ENCODE assay signal across 14 mouse cellular contexts in genomic region chr4:148357221-148357621, GRCm38 (mm10).
DNase-seq lines count a peak whose midpoint lies in the region; ATAC-seq and TF ChIP-seq lines count a peak whose summit lies in the region.
"Had no signal": no experiment of that assay in that cellular context is flagged by ENCODE, and none has a peak within 500 bp of the region (broad histone marks: within the 10 kb centered on the region; RNA-seq: fewer than 3 reads in every experiment).

No protein-coding gene starts in this region.

- H3K4me3 ChIP-seq in forebrain, postnatal 0 days (ENCODE audit: low read depth, low read length) = no peak overlapping the region
- H3K4me3 ChIP-seq in forebrain, embryonic 14.5 days (ENCODE audit: low read depth, low read length) = no peak overlapping the region
- no peak overlapping the region for H3K4me3 ChIP-seq in midbrain, embryonic 16.5 days (ENCODE audit: low read depth, low read length)
- H3K4me3 ChIP-seq: embryonic facial prominence, embryonic 15.5 days; kidney, embryonic 15.5 days; neural tube, embryonic 12.5 days had no signal

- TF ChIP-seq CTCF in forebrain, postnatal 0 days (IDR thresholded peaks at IDR 0.05; ENCODE audit: low read depth) = no peak

- peak overlapping the region; percentile 50; the same call in 1 of the 2 replicates for H3K27ac ChIP-seq in forebrain, postnatal 0 days (ENCODE audit: low read depth, low read length)
- H3K27ac ChIP-seq in forebrain, embryonic 14.5 days (ENCODE audit: low read depth, low read length) = no peak overlapping the region
- H3K27ac ChIP-seq in midbrain, embryonic 16.5 days (ENCODE audit: low read length) = peak overlapping the region; percentile 2
- H3K27ac ChIP-seq: embryonic facial prominence, embryonic 15.5 days; kidney, embryonic 15.5 days; liver, embryonic 14.5 days; neural tube, embryonic 12.5 days had no signal

- H3K36me3 ChIP-seq in forebrain, postnatal 0 days (ENCODE audit: insufficient read depth) = no peaks in the 10 kb centered on the region
- no peaks in the 10 kb centered on the region for H3K36me3 ChIP-seq in forebrain, embryonic 14.5 days (ENCODE audit: control insufficient read depth, insufficient read depth, low read length)
- no peaks in the 10 kb centered on the region for H3K36me3 ChIP-seq in midbrain, embryonic 16.5 days (ENCODE audit: control insufficient read depth, insufficient read depth, low read length)
- H3K36me3 ChIP-seq: embryonic facial prominence, embryonic 15.5 days; G1E; kidney, embryonic 15.5 days; neural tube, embryonic 12.5 days had no signal

- H3K4me2 ChIP-seq in forebrain, postnatal 0 days (ENCODE audit: low read depth) = no peak overlapping the region
- no peak overlapping the region for H3K4me2 ChIP-seq in forebrain, embryonic 14.5 days (ENCODE audit: low read length)
- H3K4me2 ChIP-seq in midbrain, embryonic 16.5 days (ENCODE audit: low read length) = no peak overlapping the region
- H3K4me2 ChIP-seq: embryonic facial prominence, embryonic 15.5 days; kidney, embryonic 15.5 days; neural tube, embryonic 12.5 days had no signal

- no peak overlapping the region for H3K9ac ChIP-seq in forebrain, postnatal 0 days
- no peak overlapping the region for H3K9ac ChIP-seq in forebrain, embryonic 14.5 days (ENCODE audit: low read length)
- H3K9ac ChIP-seq in midbrain, embryonic 16.5 days (ENCODE audit: low read depth, low read length) = no peak overlapping the region
- H3K9ac ChIP-seq: embryonic facial prominence, embryonic 15.5 days; kidney, embryonic 15.5 days; liver, embryonic 14.5 days; neural tube, embryonic 12.5 days had no signal

- no peaks in the 10 kb centered on the region; the same call in 1 of the 2 replicates for H3K4me1 ChIP-seq in forebrain, postnatal 0 days (ENCODE audit: insufficient read depth)
- H3K4me1 ChIP-seq in forebrain, embryonic 14.5 days (ENCODE audit: control insufficient read depth, insufficient read depth, low read length) = peaks cover 4% of the 10 kb centered on the region; the same call in 1 of the 2 replicates
- peaks cover 14% of the 10 kb centered on the region for H3K4me1 ChIP-seq in midbrain, embryonic 16.5 days (ENCODE audit: control insufficient read depth, insufficient read depth, low read length)
- H3K4me1 ChIP-seq: embryonic facial prominence, embryonic 15.5 days; kidney, embryonic 15.5 days had no signal

- peak; percentile 16 for DNase-seq in forebrain, postnatal 0 days
- DNase-seq in forebrain, embryonic 14.5 days (ENCODE audit: low spot score) = no peak
- DNase-seq in Muller cell, postnatal 12 days (ENCODE audit: inconsistent ontology term) = peak; percentile 79
- DNase-seq in cerebellum, adult 9-10 months = peak; percentile 63
- no peak for DNase-seq in kidney, postnatal 4 days
- DNase-seq in MN1 (ENCODE audit: low spot score) = no peak
- no peak for DNase-seq in frontal cortex, postnatal 36 days (ENCODE audit: low spot score in 2 of 2)
- DNase-seq: lung, postnatal 10 days had no signal

- ATAC-seq in forebrain, postnatal 0 days = no peak; the same call in 1 of the 2 replicates
- ATAC-seq in forebrain, embryonic 14.5 days = no peak
- no peak for ATAC-seq in midbrain, embryonic 16.5 days

- 55% methylated on average over 10 of the region's 10 CpGs for WGBS in forebrain, postnatal 0 days
- 66% methylated on average over 10 of the region's 10 CpGs for WGBS in forebrain, embryonic 14.5 days
- 56% methylated on average over 10 of the region's 10 CpGs for WGBS in midbrain, embryonic 16.5 days

- no peaks in the 10 kb centered on the region for H3K27me3 ChIP-seq in forebrain, postnatal 0 days (ENCODE audit: insufficient read depth, low read length)
- H3K27me3 ChIP-seq in forebrain, embryonic 14.5 days (replicated peaks; ENCODE audit: control insufficient read depth, insufficient read depth, low read length) = no peaks in the 10 kb centered on the region
- H3K27me3 ChIP-seq in midbrain, embryonic 16.5 days (ENCODE audit: control insufficient read depth, insufficient read depth, low read depth, low read length) = no peaks in the 10 kb centered on the region
- H3K27me3 ChIP-seq: embryonic facial prominence, embryonic 15.5 days; kidney, embryonic 15.5 days; neural tube, embryonic 12.5 days had no signal

- H3K9me3 ChIP-seq in forebrain, postnatal 0 days (ENCODE audit: low read length) = peaks cover 5% of the 10 kb centered on the region; the same call in 1 of the 2 replicates
- H3K9me3 ChIP-seq in forebrain, embryonic 14.5 days (replicated peaks; ENCODE audit: control insufficient read depth, low read length) = 0 out of 2 replicates have a peak, but pooled peaks cover 4% of the 10 kb centered on the region
- no peaks in the 10 kb centered on the region for H3K9me3 ChIP-seq in midbrain, embryonic 16.5 days (replicated peaks; ENCODE audit: control insufficient read depth, low read length, poor library complexity, severe bottlenecking)
- H3K9me3 ChIP-seq: embryonic facial prominence, embryonic 15.5 days had no signal

Comparison
In these comparisons a context has a peak if more than half of its experiments do, and no peak if none do; other contexts are left out.
1. DNase-seq: peak in forebrain, postnatal 0 days (single experiment), Muller cell, postnatal 12 days (single experiment) and cerebellum, adult 9-10 months (single experiment); none in forebrain, embryonic 14.5 days (single experiment), kidney, postnatal 4 days (0 of 2), MN1 (single experiment) and frontal cortex, postnatal 36 days (0 of 2).